Mouse (Mus musculus): ENCODE measurements at regions not wholly inside any gene's neighbourhood (a gene's known extent, or its start where the extent isn't known, plus 50 kb on each side); places are given as distances from the start of the nearest gene placed in this dataset.

DNA sequence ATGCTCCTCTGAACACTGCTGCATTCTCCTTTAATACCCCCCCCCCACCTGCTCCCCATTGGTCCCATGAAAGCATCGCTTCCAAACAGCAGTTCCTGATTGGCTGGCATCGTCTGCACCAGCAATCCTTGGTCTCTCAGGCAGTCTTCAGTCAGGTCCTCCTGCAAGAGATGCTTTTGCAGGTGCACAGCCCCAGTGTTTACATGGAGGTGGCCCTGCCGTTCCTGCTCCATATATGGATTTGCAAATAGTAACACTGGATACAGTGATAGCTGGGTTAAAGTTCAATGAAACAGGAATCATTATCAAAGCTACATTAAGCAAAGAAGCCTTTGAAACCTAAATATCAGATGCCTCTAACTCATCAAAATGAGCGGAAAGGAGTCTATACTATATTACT lies 170.1 kb upstream of the Fat1 start:
- no peak for DNase-seq (ENCODE audit: low spot score)

DNA sequence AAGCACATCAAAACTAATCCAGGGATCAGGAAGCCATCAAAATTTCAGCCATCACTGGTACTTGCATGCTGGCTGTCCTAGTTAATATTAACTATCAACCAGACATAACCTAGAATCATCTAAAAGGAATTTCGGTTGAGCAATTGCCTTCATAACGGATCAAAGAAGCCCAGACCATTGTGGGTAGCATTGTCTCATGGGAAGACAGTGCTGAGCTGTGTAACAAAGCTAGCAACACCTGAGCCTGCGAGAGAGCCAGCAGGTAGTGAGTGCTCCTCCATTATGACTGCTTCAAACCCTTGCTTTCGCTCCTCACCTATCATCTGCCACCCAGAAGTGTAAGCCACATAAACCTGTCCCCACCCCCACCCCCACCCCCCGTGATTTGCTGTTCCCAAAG lies 169.6 kb upstream of the Fat1 start:
- DNase-seq (ENCODE audit: low spot score): no peak

DNA sequence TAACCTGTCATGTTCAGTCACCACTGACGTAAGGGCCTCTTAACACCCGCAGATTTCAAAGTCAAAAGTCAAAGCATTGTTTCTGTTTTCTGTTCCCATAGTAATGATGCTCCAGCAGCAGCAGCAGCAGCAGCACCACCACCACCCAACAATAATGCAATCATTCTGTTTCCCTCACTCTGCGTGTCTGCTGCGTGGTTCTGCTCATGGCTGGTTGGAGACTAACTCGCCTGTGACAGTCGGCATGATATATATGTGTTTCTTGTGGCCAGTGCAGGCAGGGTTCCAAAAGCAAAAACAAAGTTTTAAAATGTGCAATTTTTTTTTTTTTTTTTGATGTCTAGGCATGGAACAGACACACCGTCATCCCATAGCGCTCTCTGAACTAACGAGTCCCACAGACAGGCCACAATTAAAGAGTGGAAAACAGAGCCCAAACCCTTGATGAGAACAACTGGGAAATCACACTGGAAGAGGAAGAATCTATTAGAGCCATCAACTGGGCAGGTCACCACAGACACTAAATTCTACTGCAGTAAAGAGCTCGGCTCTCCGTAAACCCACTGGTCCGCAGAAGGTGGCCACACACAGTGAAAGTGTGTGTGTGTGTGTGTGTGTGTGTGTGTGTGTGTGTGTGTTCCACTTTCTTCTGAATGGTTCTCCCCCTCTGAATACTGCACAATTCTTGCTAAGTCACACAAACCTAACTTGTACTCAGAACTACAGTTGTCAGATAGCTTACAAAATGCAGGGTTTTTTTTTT lies 169.0 kb upstream of the Fat1 start:
- no peak for DNase-seq (ENCODE audit: low spot score)

DNA sequence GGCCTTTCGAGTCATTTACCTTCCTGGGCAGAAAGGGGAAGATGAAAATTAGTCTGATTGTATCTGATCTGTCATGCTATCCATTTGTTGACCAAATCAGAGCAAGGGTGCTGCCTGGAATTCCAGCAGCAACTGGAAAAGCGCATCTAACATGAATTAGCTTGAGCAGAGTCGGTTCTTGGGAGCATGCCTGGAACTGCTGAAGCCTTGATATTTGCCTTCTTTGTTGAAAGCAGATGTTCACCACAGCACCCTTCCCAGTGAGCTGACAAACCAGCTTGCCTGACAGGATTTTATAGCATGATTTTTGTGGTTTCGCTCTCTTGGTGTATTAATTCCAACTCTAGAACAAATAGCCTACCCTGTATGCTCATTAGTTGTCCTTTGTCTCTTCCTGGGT lies 168.0 kb upstream of the Fat1 start:
- DNase-seq (ENCODE audit: low spot score): no peak

DNA sequence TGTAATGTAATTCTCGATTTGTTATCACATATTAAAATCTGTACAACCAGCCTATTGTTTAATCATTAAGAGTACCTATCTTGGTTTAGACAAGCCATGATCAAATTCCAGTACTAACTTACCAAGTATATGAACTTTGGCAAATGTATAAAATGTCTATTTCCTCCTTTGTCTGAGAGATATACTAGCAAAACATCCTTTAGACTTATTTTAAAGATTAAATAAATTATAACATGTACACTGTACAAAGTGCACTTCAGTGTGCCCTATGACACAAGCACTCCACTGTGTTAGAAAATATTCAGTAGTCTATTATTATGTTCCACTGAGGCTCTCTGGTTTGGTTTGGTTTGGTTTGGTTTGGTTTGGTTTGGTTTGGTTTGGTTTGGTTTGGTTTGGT lies 156.0 kb upstream of the Fat1 start:
- no peak for DNase-seq (ENCODE audit: low spot score)

DNA sequence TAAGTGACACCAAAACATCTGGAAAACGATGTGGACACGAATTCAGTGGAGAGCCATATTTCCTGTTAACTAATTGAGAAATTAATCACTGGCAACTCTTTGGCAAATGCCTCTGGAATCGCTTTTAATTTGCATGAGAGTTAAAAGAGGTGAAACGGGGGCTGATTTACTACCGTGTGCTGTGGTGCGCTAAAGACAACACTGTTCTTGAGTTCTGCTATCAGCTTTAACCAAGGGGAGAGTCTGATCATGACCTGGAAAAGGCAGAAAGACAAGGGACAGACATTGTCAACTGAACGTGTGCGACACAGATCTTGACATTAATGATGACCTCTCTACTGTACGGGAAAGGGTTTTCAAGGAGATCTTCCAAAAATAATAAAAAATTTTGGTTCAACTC lies 152.8 kb upstream of the Fat1 start:
- no peak for DNase-seq (ENCODE audit: low spot score)

DNA sequence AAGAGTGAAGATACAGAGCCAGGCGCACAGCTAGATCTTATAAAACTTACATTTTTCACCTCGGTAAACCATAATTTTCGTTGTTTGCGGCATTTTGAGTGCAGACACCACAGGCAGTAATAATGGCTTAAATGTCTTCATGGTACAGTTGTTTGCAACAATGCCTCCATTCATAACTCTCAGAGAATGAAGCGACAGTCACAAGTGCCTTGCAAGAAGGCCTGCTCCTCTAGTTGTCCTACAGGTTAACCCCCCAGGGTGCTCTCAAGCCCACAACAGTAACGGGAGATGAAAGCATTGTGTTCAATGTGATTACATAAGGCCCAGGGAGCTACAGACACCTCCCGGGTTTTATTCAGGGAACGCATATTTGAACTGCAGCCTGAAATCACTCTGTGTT lies 150.1 kb upstream of the Fat1 start:
- no peak for DNase-seq (ENCODE audit: low spot score)

DNA sequence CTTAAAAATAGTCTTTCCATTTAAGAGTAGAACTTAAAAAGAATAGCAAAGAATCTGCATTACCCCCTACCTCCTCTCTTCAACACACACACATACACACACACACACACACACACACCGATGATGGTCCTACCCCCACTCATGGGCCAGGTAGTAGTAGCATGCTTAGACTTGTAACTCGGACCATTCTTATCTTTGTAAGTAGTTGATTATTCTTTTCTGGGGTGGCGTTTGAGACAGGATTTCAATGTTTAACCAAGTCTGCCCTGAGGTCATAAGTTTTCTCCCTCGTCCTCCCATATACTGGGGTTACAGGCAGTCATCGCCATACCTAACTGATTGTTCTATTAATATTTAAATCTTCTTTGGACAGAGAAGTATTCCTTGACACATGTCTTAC lies 148.5 kb upstream of the Fat1 start:
- DNase-seq (ENCODE audit: low spot score): no peak

DNA sequence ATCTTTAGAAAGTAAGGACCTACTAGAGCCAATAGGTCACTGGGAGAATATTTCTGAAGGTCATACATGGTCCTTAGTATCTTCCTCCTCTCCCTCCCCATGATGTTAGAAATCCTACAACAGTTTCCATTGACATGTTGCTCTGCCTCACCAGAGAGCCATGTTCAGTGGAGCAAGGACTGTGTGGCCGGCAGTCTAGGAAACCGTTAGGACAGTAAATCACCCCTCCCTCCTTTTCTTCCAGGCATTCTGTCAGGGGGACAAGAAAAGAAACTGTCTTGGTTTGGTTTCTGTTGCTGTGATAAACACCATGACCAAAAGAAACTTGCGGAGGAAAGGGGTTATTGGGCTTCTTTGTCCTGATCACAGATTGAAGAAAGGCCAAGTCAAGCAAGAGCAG lies 147.0 kb upstream of the Fat1 start:
- no peak for DNase-seq (ENCODE audit: low spot score)

DNA sequence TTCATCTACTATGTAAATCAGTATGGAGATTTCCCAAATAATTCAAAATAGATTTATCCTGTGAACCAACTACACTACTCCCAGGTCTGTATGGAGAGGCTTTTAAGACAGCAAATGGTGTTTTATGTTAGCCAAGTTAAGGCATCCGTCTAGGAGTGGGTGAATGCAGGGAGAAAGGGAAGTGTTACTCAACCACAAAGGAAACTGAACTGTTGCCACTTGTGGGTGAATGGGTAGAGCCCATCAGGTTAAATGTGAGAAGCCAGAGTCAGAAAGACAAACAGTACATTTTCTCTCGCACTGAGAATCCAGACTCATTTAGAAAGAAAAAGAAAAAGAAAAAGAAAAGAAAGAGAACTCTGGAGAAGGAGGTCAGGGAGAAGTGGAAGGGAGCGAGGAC lies 135.7 kb upstream of the Fat1 start:
- no peak for DNase-seq (ENCODE audit: low spot score)

DNA sequence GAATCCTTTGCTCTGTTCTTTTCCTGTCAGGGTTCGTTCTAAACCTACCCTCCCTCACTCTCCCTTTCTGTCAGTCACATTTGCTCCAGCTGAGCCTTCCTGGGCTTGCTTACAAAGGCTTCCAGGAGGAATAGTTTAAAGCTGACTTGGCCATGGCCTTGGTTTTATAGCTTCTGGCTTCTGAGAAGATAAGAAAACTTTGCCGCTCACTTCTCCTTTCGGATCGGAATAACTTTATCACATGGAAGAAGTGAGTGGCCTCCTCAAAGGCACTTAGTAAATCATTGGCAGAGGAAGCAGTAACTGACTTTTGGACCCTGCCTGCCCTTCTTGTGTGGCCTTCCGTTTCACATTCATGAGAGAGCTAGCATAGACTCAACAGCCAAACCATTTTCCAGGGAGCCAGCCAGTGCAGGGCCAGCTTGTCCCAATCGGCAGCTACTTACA lies 134.4 kb upstream of the Fat1 start:
- no peak for DNase-seq (ENCODE audit: low spot score)

DNA sequence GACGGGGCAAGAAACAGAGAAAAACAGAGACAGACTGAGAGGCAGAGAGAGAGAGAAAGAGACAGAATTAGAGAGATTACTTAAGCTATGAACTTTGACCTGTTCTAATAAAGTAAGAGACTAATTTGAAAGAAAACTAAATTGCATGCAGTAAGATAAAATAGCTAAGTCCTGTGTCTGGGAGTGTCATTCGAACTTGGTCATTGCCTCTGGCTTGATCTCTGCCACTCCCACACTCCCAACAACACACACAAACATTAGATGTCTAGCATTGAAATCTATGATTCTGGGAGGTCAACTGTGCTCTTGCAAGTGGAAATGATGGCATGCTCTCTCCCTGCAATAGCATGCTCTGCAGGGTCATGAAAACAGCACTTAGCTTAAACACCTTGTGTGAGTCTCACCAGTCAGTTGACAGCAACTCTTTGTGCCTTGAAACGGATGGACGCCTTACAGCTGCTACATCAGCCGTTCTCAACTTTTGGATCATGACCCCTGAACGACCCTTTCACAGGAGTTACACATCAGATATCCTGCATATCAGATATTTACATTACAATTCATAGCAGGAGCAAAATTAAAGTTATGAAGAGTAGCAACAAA lies 133.5 kb upstream of the Fat1 start:
- DNase-seq (ENCODE audit: low spot score): no peak

DNA sequence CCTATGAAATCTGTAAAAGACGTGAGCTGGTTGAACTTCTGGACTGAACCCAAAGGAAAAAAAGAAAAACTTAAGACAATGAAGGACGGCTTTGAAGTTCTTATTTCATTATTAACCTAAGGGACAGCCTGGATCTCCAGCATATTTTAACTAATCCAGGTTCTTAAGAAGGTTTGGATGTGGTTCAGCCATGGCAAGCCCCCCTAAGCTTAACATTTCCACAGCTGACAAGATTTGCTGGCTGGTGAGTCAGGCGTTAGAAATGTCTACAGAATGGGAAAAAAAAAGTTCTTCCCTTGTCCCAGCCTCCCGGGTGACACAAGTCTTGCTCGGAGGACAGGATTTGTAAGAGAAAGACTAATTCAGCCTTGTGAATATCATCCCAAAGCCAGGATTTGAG lies 132.9 kb upstream of the Fat1 start:
- no peak for DNase-seq (ENCODE audit: low spot score)

DNA sequence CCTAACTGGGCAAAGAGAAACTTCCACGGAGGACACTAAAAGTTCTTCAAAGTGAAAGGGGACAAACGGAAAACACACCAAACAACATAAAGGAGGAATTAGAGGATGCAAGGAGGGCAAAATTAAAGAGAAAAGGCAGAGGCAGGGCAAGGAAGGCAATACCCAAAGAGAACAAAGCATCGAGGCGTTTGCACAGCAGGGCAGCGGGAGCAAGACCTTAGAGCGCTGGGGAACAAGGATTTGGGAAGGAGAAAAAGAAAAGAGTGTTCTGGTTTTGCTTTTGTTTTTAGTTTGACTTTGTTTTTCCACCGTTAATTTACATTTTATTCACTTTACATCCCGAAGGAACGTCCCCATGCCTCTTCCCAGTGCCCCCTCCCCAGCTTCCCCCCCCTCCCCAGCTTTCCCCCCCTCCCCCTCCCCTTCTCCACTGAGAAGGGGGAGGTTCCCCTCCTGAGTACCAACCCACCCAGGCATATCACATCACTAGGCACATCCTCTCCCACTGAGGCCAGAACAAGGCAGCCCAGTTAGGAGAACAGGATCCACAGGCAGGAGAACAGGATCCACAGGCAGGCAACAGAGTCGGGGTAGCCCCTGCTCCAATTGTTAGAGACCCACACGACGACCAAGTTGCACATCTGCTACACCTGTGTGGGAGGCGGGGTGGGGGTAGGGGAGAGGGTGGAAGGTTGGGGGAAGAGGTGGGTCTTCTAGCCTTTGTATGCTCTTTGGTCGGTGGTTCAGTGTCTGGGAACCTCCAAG lies 130.7 kb upstream of the Fat1 start:
- DNase-seq (ENCODE audit: low spot score): no peak

DNA sequence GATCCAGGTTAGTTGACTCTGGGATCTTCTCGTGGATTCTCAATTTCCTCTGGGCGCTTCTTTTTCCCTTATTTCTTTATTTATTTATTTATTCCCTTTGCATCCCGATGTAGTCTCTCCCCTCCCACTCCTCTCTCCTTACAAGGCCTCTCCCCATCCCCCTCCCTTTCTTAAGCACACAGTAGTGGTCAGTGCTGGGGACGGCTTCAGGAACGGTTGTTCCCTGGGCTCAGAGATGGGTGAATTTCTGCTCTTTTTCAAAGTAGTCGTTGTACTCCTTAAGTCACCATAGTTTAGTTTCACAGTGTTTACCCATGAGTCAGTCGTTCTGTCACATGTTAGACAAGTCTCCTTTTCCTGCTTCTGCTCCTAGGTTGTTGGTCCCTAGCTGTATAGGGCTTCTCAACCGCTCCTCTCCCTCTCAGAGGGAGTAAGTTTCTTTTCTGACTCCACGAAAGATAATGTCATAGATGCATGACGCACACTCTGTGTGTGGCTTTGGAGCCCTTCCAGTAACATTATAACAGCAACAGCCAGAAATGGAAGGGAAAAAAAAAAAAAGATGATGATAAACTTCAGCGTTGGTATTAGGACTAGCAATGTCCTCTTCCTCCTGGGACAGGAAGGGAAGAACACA lies 129.9 kb upstream of the Fat1 start:
- DNase-seq (ENCODE audit: low spot score): no peak

DNA sequence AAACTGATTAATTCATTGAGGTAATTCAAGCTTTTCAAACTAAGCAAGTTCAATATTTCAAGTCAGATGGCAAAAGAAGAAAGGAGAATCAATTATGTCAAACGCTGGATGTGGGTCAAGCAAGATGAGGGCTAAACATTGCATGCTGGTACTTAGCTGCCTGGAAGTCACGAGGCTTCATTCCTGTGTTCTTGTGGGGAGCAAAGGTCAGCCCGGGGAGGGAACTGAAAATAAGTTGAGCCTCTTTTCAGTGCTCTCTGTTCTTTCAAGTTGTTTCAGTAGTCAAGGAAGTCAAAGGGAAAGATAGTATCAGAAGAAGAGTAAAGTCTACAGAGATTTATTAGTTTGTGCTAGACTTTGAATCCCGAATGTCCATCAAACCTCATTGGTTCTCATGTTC lies 122.9 kb upstream of the Fat1 start:
- DNase-seq (ENCODE audit: low spot score): no peak

DNA sequence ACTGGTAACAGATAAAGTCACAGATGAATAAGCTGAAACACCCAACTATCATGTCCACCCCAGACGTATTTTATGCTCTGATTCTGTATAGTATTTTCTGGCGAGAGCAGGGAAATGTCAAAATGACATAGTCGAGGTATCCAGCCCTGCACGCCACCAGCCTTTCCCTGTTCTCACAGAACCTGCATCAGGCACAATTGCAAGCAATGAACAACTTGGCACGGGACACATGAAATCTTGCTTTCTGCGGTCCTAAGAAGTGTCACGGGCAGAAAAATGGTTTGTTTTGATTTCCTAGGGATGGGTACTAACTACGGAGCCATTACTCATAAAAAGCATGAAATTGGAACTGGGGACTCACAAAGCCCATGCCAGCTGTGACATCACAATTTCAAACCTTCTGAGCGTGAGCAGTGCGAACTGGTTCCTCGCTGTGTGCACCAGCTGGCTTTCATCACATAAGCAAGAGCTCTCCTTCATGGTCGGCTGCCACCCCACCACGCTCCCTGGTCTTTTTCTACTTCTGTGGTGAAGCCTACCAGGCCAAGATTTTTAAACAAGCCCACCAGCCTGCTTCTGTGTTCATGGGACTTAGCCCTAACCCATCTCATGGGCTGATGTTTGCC lies 117.6 kb upstream of the Fat1 start:
- DNase-seq (ENCODE audit: low spot score): no peak

DNA sequence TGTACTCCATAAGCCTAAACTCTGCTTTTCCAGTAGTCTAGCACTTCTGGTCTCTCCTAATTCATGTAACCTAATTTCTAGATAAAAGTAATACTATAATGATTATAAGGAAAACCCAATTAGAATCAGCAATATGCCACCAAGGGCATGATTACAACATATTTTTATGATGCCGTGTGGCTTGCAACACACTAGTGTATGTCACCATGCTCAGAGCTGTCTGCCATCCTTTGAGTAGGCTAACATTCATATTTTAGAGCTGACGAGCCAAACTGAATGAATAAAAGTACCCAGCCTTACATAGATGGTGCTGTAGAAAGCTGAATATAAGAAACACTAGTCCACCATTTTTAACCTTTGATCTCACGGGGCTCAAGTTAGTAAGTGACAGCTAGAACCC lies 116.0 kb upstream of the Fat1 start:
- no peak for DNase-seq (ENCODE audit: low spot score)

DNA sequence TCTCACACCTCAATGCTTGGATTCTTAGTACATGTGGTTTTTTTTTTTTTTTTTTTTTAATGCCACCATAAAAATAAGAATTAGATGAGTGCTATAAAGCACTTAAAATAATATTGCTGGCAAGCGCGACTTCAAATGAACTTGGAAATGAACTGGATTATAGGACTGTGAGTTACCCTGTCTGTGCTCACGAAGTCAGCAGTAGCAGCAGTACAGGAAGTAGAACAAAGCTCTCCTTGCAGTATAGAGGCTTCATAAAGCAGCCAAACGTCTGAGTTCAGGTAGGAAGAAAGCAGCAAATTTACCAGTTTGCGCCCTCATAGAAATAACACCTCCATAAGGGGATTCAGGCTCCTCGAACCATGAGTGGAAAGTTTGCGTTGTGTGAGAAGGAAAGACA lies 115.6 kb upstream of the Fat1 start:
- no peak for DNase-seq (ENCODE audit: low spot score)

DNA sequence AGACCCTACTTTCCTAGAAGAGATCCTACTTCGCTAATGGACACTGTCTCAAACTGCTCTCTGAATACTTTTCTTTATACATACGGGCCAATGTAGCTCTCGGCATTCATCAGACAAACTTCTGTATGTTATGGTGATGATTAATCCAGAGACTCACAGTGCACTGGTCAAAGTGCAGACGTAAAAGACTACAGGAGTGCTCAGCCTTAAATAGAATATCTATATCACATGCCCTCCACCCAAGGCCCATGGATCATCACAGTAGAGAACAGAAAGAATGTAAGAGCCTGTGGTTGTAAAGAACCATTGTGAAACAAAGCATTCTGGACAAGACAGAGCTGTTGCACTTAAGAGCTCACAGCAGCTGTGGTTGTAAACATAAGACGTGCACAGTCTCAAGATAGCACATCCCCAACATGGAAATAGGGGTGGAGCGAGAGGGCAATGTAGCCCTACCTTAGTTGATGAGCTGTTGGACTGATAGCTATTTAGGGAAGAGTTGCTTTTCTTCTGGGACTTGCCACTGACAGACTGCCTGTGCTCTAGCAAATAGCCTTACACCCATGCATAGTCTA lies 110.0 kb upstream of the Fat1 start:
- no peak for DNase-seq (ENCODE audit: low spot score)

DNA sequence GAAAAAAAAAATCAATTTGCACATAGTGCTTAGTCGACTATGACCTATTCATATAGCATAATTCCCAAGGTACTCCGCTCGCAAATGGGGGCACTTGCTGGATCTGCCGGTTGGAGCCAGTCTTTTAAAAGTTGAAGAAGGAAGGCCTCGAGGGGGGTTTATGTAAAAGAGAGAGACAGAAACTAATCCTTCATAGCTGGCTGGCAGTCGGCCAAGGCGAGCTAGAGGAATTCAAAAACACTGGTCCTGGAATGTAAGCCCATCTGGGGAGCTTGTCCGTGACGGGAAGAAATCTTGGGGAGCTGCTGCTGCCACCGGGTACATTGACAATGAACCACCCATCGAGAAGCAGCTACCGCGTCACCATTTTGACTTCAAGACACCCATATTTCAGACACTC lies 108.3 kb upstream of the Fat1 start:
- peak; percentile 25 for DNase-seq (ENCODE audit: low spot score)

DNA sequence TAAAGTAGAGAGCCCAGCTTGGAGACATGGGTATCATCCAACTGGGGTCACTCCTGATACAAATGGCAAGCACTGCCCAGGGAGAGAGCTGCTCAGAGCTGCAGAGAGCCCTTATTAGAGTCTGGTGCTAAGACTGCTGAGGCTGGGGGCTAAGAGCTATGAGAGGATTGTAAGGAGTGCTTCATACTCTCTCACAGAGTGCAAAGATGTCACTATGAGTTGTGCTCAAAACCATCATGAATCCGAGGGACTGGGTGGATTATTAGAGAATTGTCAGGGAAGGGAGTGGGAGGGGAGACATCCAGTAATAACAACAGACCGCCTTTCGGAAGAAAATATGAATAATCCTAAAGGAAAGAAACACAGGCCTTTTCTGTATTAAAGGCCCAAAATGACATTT lies 107.2 kb upstream of the Fat1 start:
- DNase-seq (ENCODE audit: low spot score): no peak
